Mouse (Mus musculus): ENCODE data around the gene Pou3f1.
"Not testable (repeated sequence)": the region's sequence is repeated elsewhere in the genome, so short reads cannot be mapped to it uniquely, and the experiment has no call there.

Gene Pou3f1

GRCm38 (mm10) chr4:124685897-124686402, 29.3 kb downstream of the Pou3f1 start:
- DNase-seq (ENCODE audit: low spot score in 2 of 2), result no peak

GRCm38 (mm10) chr4:124691455-124691854, 34.8 kb downstream of the Pou3f1 start:
- DNase-seq (ENCODE audit: low spot score in 2 of 2), result no peak

- no peak for DNase-seq (ENCODE audit: low spot score in 2 of 2)
Measured at GRCm38 (mm10) chr4:124692416-124692861, 35.8 kb downstream of the Pou3f1 start.

- DNase-seq (ENCODE audit: low spot score in 2 of 2), result peak; percentile 86 to 88
Measured at GRCm38 (mm10) chr4:124693135-124693894, 36.7 kb downstream of the Pou3f1 start, which contains the start of gene Utp11. TSS of gene Utp11 (minus strand) at chr4:124693600.

- DNase-seq (ENCODE audit: low spot score in 2 of 2), result no peak
Measured at GRCm38 (mm10) chr4:124694572-124694971, 38.0 kb downstream of the Pou3f1 start.

- no peak for DNase-seq (ENCODE audit: low spot score in 2 of 2)
Measured at GRCm38 (mm10) chr4:124695786-124696516, 39.3 kb downstream of the Pou3f1 start.

- DNase-seq (ENCODE audit: low spot score in 2 of 2), result no peak
Measured at GRCm38 (mm10) chr4:124699791-124700190, 43.2 kb downstream of the Pou3f1 start.

GRCm38 (mm10) chr4:124700248-124700971, 43.8 kb downstream of the Pou3f1 start, which contains the start of gene Fhl3:
TSS of gene Fhl3 (plus strand) at chr4:124700701.
- DNase-seq (ENCODE audit: low spot score in 2 of 2), result peak; percentile 74 to 79

GRCm38 (mm10) chr4:124701052-124701845, 44.6 kb downstream of the Pou3f1 start:
- DNase-seq (ENCODE audit: low spot score in 2 of 2), result peak; percentile 51

GRCm38 (mm10) chr4:124701916-124702315, 45.3 kb downstream of the Pou3f1 start:
- DNase-seq (ENCODE audit: low spot score in 2 of 2), result no peak

GRCm38 (mm10) chr4:124703406-124703805, 46.8 kb downstream of the Pou3f1 start:
- no peak for DNase-seq (ENCODE audit: low spot score in 2 of 2)

- peak; percentile 50 to 55 for DNase-seq (ENCODE audit: low spot score in 2 of 2)
Measured at GRCm38 (mm10) chr4:124703881-124704796, 47.5 kb downstream of the Pou3f1 start.

- DNase-seq (ENCODE audit: low spot score in 2 of 2), result no peak
Measured at GRCm38 (mm10) chr4:124704797-124705474, 48.3 kb downstream of the Pou3f1 start.

GRCm38 (mm10) chr4:124705661-124706269, 49.2 kb downstream of the Pou3f1 start:
- DNase-seq (ENCODE audit: low spot score in 2 of 2), result no peak

GRCm38 (mm10) chr4:124707381-124708199, 51.0 kb downstream of the Pou3f1 start:
- not testable (repeated sequence) for DNase-seq (ENCODE audit: low spot score in 2 of 2)

GRCm38 (mm10) chr4:124708200-124708517, 51.6 kb downstream of the Pou3f1 start:
- DNase-seq (ENCODE audit: low spot score in 2 of 2), result not testable (repeated sequence)

- peak; percentile 86 to 89 for DNase-seq (ENCODE audit: low spot score in 2 of 2)
Measured at GRCm38 (mm10) chr4:124708518-124709477, 52.2 kb downstream of the Pou3f1 start.
